Mouse (Mus musculus) left cerebral cortex, adult 2 months (tissue): ENCODE measurements around the gene Plcd1. TPM values are rescaled to one million over a fixed set of nuclear protein-coding genes. Genes with fewer than 3 reads are reported as not detected.

Experiments used
- DNase-seq, 2 experiments: peaks; one replicate each; pipeline ENCODE4 v3.0.0; 2021 to 2022; ENCODE audit warnings: low spot score in 2 of 2, mixed read lengths in 1 of 2; ENCODE audit errors: extremely low spot score in 1 of 2
- H3K27ac ChIP-seq: fragments of 200-600 bp; 2 replicates; pipeline ENCODE4 v1.8.1; 2022
- H3K4me3 ChIP-seq: fragments of 200-600 bp; 2 replicates; pipeline ENCODE4 v1.8.1; 2022
- CTCF ChIP-seq: fragments of 200-600 bp; IDR thresholded peaks from 2 replicates; pipeline ENCODE4 v1.8.1; 2022; ENCODE audit warnings: antibody characterized with exemption, mild to moderate bottlenecking, moderate library complexity
- intact Hi-C: fragments of 180-260 bp; cut with DNase I; formaldehyde crosslinking; loops from one replicate; pipeline ENCODE4 v1.15.1; 2025
- total RNA-seq, 2 experiments: library from RNA; stranded (reverse); gene quantifications; 2 replicates each; pipeline ENCODE4 v1.2.3; 2021

Plcd1 gene
- total RNA-seq, 2 experiments from 2014 or later: 15.2 to 16.2 TPM

DNA sequence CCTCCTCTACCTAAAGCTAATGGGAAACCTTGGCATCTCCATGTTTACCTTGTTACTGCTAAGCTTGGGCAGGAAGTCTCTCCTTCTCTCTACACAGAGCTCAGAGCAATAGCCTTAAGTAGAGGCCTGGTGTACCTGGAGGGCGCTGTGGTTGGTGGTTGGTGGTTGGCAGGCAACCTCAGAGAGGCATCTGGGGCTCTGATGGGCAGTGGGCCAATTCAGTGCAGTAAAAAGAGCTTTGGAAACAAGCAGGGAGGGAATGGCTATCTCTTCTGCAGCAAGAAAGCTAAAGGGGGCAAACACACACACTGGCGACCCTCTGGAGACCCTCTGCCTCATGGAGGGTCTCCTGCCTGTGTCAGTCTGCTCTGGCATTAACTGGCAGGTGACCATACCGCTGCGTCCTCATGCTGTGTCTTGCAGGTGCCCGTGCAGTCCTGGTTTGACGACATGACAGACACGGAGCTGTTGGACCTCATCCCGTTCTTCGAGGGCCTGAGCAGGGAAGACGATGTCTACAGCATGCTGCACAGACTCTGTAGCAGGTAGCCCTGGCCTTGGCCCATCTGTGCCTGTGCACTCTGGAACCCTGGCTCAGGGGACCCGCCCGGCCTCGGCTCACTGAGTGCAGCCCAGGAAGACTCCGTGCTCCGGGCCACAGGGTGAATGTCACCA is 53.1 kb downstream of the Plcd1 start:
- intact Hi-C loops: no loop called here
- Histone ChIP-seq H3K4me3 (no peak overlapping the region), H3K27ac (no peak overlapping the region)
- no peak for TF ChIP-seq CTCF
- DNase-seq: no peak

DNA sequence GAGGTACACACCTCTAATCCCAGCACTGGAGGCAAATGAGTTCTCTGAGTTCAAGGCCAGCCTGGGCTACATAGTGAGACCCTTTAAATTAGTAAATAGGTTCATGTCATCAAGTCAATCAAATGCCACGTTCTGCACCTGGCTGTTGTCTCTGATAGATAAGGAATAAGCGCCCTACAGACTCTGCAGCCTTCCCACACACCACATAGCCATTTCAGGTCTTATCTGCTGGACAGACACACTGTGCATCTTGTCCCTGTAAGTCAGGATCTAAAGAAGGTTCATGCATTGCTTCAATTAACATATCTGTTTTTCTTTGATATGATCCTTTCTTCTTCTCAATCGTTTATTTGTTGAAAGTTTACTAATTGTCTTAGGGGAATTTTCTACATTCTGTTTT is 54.7 kb downstream of the Plcd1 start:
- DNase-seq: no peak
- no peak for TF ChIP-seq CTCF
- intact Hi-C loops: no loop called here
- H3K27ac ChIP-seq: no peak overlapping the region
- H3K4me3 ChIP-seq: no peak overlapping the region

DNA sequence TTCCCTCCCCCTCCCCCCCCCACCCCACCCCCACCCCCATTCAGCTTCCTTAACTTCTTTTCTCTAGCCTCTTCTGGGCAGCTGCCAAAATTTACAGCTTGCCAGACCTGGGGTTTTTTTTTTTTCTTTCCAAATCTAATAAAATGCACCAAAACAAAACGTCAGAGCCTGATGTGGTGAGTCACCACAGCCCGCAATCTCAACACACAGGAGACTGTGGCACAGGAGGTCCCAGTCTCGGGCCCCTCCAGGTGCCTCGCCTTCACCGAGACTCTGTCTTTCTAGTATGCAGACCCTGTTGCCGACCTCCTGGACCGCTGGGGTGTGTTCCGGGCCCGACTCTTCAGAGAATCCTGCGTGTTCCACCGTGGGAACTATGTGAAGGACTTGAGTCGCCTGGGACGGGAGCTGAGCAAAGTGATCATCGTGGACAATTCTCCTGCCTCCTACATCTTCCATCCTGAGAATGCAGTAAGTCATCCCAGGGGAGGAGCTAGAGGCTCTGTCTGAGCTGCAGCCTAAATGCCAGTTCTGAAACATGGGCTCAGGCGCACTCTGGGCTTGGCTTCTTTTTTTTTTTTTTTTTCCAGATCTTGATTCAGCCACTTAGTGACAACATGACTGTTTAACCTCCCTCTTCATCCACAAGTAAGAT is 56.1 kb downstream of the Plcd1 start:
- intact Hi-C loops: no loop called here
- H3K27ac ChIP-seq: peak overlapping the region; percentile 77
- no peak for DNase-seq

DNA sequence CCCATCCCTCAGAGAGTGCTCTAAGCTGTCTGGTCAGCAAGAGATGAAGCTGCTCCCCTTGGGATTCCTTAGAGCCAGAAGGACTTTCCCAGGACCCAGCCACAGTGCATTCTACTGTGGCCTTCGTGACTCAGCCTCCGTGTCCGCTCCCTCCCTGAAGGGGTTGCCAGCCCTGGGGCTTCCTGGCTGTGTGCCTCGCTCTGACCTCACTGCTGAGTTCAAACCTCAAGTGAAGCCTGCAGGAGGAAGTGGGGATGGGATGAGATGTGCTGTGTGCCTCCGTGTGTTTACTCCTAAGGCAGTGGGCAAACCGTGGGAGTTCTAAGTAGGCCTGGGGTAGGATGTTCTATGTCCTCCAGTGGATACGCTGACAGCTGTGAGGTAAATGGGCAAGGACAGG is 57.5 kb downstream of the Plcd1 start:
- intact Hi-C loops: no loop called here
- DNase-seq: no peak
- TF ChIP-seq CTCF: no peak
- H3K4me3 ChIP-seq: no peak overlapping the region
- H3K27ac ChIP-seq: peak overlapping the region; percentile 74; the same call in 1 of the 2 replicates

More for the DNA sequence above, 56.1 kb downstream of the Plcd1 start:
- no peak overlapping the region for H3K4me3 ChIP-seq
- no peak for TF ChIP-seq CTCF

DNA sequence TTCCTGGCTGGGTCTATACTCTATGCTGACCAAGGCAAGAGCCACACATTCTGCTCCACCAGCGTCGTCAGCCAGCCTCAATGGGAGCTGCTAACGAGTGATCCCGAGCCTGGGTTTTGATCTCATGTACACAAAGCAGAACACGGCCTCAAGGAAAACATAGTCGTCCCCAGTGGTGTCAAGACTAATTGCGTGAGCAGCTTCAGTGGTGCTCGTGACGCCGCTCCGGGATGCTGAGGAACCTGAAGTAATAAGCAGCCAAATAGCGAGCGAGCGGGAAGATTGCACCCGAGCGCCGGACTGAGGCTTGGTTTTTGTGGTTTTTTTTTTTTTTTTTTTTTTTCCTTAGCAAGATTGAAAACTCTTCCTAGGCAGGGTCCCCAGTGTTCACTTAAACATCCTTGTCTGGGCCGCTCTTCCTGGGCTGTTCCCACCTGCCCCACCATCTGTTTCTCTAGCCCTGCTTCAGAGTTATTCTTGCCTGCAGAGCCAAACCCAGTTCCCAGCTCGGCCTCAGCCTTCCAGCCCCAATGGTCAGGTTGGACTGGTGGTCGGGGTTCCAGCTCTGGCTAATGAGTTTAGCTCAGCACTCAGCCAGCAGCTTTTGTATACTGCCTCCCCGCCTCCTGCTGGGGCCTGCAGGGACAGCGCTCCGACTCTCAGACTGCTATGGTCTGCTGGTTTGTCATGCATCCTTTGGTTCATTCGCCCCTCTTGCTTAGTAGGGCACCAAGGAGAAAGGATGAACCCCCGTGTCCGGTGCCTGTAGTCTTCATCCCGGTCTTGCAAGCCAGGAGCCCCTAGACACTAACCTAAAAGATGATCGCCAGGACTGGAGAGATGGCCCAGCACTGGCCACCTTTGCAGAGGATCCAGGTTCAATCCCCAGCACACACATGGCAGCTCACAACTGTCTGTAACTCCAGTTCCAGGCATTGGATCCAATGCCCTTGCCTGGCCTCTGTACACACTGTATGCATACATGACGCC is 58.3 kb downstream of the Plcd1 start:
- intact Hi-C loops: no loop called here
- no peak overlapping the region for H3K4me3 ChIP-seq
- no peak for DNase-seq
- 0 out of 2 replicates have a peak overlapping the region, but pooled peaks have one; percentile 44 for H3K27ac ChIP-seq
- TF ChIP-seq CTCF: no peak

DNA sequence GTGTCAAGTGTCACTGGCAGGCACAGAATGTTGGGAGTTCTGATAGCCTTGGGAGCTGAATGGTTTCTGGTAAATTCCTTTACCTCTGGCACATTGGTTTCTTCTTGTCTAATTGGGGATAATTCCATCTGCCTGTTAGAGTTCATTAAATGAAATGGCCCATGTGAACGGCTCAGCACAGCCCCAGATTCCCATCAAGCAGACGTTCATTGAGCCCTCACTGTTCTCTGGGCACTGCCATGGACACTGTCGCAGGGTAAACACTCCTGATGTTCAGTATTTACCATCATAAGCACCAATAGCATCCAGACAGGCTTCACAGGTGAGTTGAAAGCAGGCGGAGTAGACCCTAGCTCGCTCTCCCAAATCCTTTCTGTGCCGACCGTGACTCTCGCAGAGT is 59.2 kb downstream of the Plcd1 start:
- peak overlapping the region; percentile 82; the same call in 1 of the 2 replicates for H3K27ac ChIP-seq
- intact Hi-C loops: no loop called here

DNA sequence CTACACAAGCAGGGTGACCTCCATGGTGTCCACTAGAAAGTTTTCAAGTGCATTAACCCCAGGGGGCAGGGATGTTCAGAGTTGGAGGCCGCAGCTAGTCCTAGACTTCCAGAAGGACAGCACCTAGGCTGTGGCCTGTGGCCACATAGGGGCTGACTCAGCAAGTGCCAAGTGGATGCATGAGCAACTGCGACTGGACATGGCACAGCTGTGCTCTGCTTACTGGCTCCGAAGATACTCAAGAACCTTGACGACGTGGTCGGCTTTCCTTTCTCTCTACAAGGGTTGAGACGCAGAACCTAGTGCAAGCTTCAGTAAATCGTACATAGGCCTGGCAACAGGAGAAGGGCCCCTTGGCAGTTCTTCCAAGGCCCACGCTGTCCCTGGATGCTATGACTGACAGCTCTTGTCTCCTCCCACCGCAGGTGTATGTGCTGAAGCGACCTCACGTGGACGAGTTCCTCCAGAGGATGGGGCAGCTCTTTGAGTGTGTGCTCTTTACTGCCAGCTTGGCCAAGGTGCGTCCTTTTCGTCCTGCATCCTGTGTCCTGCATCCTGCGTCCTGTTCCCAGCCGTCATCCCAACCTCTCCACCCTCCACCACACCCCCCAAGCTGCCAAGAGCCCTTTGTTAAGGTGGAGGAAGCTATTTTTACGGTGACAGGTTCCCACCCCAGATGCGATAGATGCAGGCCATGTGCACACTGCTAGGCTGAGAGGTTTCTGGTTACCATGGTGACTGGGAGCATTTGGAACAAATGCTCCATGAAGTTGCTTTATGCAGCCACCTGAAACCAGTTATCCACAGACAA is 60.0 kb downstream of the Plcd1 start:
- DNase-seq: peak in 1 of 2 experiments; percentile 50
- peak overlapping the region; percentile 82 for H3K27ac ChIP-seq
- no peak overlapping the region for H3K4me3 ChIP-seq
- TF ChIP-seq CTCF: no peak
- intact Hi-C loops: loop anchor here (1.0 kb wide), 1 partner anchor 29 kb away; no protein-coding TSS in a partner anchor

More for the DNA sequence above, 59.2 kb downstream of the Plcd1 start:
- DNase-seq: no peak
- TF ChIP-seq CTCF: no peak
- no peak overlapping the region for H3K4me3 ChIP-seq

DNA sequence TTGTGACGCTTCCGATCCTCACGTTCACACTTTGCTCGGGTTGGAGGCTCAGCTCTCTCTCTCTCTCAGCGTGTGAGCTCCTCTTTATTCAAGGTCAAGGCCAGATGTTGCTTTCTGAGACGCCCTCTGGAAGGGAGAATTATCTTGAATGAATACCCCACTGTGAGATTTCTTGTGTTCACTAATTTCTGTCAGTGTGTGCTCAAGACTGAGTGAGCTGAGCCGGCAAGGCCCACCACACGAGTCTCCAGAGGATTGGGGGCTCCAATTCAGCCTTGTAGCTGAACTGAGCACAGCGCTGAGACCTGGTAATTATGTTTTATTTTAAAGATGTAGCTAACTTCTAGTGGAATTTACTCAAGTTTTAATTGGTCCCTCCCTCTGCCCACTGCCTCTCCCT is 60.8 kb downstream of the Plcd1 start:
- TF ChIP-seq CTCF: no peak
- intact Hi-C loops: no loop called here
- no peak for DNase-seq
- Histone ChIP-seq H3K4me3 (no peak overlapping the region), H3K27ac (peak overlapping the region; percentile 82)

DNA sequence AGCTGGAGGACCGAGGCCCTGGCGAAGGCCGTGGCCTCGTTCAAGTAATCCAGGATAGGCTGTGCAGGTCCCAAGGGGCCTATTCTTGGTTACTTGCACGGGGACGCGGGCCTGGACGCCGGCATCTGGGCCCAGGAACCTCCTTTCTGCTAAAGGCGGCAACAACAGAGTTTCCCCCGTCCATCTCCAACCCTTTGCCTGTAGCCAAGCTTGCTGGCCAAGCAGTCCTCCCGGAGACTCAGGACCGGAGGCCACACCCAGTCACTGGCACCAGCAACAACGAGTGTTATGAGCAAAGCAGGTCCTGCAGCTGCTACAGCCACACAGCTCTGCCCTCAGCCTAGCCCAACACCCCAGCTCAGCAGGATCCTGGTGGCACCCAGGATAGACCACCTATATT is 61.5 kb downstream of the Plcd1 start:
- peak overlapping the region; percentile 82 for H3K27ac ChIP-seq
- no peak for TF ChIP-seq CTCF
- DNase-seq: no peak
- H3K4me3 ChIP-seq: no peak overlapping the region
- intact Hi-C loops: no loop called here

DNA sequence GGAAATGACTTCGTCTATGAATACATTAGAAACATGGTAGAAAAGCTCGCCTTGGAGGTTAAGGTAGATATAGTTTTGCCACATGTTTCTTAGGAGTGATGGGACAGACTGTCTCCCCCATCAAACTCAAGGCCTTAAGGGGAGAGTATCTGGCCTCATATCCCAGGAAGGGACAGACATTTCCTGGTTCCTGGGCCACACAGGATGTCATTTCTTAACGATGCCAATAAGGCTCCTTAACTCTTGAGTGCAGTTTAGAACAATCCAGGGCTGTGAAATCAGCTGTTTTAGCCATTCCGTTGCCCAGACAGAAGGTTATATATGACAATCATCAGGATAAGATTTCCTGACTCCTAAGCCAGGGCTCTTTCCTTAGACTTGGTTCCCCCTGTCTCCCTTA is 62.3 kb downstream of the Plcd1 start:
- no peak for TF ChIP-seq CTCF
- intact Hi-C loops: no loop called here
- Histone ChIP-seq H3K27ac (peak overlapping the region; percentile 82; the same call in 1 of the 2 replicates), H3K4me3 (no peak overlapping the region)
- DNase-seq: no peak

DNA sequence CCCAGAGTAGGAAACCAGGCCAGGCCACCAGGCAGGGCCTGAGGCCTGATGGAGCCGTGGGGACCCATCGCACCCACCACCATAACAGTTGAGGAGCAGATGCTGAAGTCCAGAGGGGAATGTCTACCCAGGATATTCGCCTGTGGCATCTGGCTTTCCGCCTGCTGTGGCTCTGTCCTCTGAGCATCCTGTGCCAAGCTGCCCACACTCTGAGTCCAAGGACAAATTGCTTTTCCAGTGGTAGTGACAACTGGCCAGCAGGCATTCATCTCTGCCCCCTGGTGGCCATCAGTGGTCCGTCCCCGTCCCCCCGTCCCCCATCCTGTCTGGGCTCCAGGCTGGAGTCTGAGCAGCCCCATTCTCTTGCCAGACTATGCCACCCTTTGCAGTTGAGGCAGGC is 63.7 kb downstream of the Plcd1 start:
- no peak overlapping the region; the same call in 1 of the 2 replicates for H3K27ac ChIP-seq
- intact Hi-C loops: loop anchor here (1.0 to 2.0 kb wide), 2 partner anchors 104 to 109 kb away; no protein-coding TSS in a partner anchor

More for the DNA sequence above, 63.7 kb downstream of the Plcd1 start:
- peak; percentile 56 to 57 for DNase-seq
- H3K4me3 ChIP-seq: no peak overlapping the region
- peak; percentile 75 for TF ChIP-seq CTCF
